Mouse (Mus musculus): Measurements from ENCODE around the gene Fra10ac1. TPM values are rescaled to one million over a fixed set of nuclear protein-coding genes. Genes with fewer than 3 reads are reported as not detected.

Fra10ac1 gene
- polyA plus RNA-seq, 1 experiment from 2014 or later = 33.7 TPM

- H3K9ac ChIP-seq = no peak overlapping the region
- ATAC-seq (ENCODE audit: insufficient read depth, low FRiP score, low read depth) = no peak
- H3K4me3 ChIP-seq (replicated peaks) = no peak overlapping the region
- no peak overlapping the region for H3K27ac ChIP-seq
- 0 out of 2 replicates have a peak, but pooled peaks cover 9% of the 10 kb centered on the region for H3K4me1 ChIP-seq
- no peaks in the 10 kb centered on the region for H3K9me3 ChIP-seq
- WGBS = 71% methylated on average over 8 of the region's 8 CpGs
- H3K36me3 ChIP-seq = no peaks in the 10 kb centered on the region
- H3K27me3 ChIP-seq (replicated peaks) = no peaks in the 10 kb centered on the region
- H3K4me2 ChIP-seq = no peak overlapping the region
Measured at GRCm38 (mm10) chr19:38249627-38250026, 25.7 kb upstream of the Fra10ac1 start.

GRCm38 (mm10) chr19:38246177-38246622, 22.2 kb upstream of the Fra10ac1 start:
- H3K4me2 ChIP-seq = no peak overlapping the region
- no peak overlapping the region for H3K4me3 ChIP-seq (replicated peaks)
- H3K36me3 ChIP-seq = no peaks in the 10 kb centered on the region
- H3K9ac ChIP-seq = no peak overlapping the region
- WGBS = 63% methylated on average over 7 of the region's 7 CpGs
- no peaks in the 10 kb centered on the region for H3K9me3 ChIP-seq
- no peak for ATAC-seq (ENCODE audit: insufficient read depth, low FRiP score, low read depth)
- H3K27me3 ChIP-seq (replicated peaks) = no peaks in the 10 kb centered on the region
- H3K4me1 ChIP-seq = 0 out of 2 replicates have a peak, but pooled peaks cover 9% of the 10 kb centered on the region
- no peak overlapping the region for H3K27ac ChIP-seq

- H3K36me3 ChIP-seq = no peaks in the 10 kb centered on the region
- no peaks in the 10 kb centered on the region for H3K9me3 ChIP-seq
- H3K9ac ChIP-seq = no peak overlapping the region
- no peak for ATAC-seq (ENCODE audit: insufficient read depth, low FRiP score, low read depth)
- no peak overlapping the region for H3K4me3 ChIP-seq (replicated peaks)
- H3K27me3 ChIP-seq (replicated peaks) = no peaks in the 10 kb centered on the region
- 46% methylated on average over 10 of the region's 10 CpGs for WGBS
- 0 out of 2 replicates have a peak, but pooled peaks cover 9% of the 10 kb centered on the region for H3K4me1 ChIP-seq
- H3K4me2 ChIP-seq = peak overlapping the region; percentile 31; the same call in 1 of the 2 replicates
- H3K27ac ChIP-seq = peak overlapping the region; percentile 37; the same call in 1 of the 2 replicates
Measured at GRCm38 (mm10) chr19:38245361-38246176, 21.6 kb upstream of the Fra10ac1 start.

GRCm38 (mm10) chr19:38244748-38245147, 20.8 kb upstream of the Fra10ac1 start:
- Histone ChIP-seq H3K27ac (no peak overlapping the region), H3K9me3 (no peaks in the 10 kb centered on the region), H3K9ac (no peak overlapping the region), H3K4me2 (no peak overlapping the region), H3K4me3 (replicated peaks) (no peak overlapping the region), H3K27me3 (replicated peaks) (no peaks in the 10 kb centered on the region), H3K4me1 (0 out of 2 replicates have a peak, but pooled peaks cover 9% of the 10 kb centered on the region), H3K36me3 (no peaks in the 10 kb centered on the region)
- peak; percentile 72; the same call in 1 of the 2 replicates for ATAC-seq (ENCODE audit: insufficient read depth, low FRiP score, low read depth)
- 59% methylated on average over 8 of the region's 8 CpGs for WGBS

- no peaks in the 10 kb centered on the region for H3K36me3 ChIP-seq
- H3K9ac ChIP-seq = no peak overlapping the region
- H3K9me3 ChIP-seq = no peaks in the 10 kb centered on the region
- no peaks in the 10 kb centered on the region for H3K27me3 ChIP-seq (replicated peaks)
- H3K4me3 ChIP-seq (replicated peaks) = no peak overlapping the region
- ATAC-seq (ENCODE audit: insufficient read depth, low FRiP score, low read depth) = no peak
- H3K27ac ChIP-seq = no peak overlapping the region
- 81% methylated on average over 8 of the region's 8 CpGs for WGBS
- H3K4me2 ChIP-seq = no peak overlapping the region
- 0 out of 2 replicates have a peak, but pooled peaks cover 9% of the 10 kb centered on the region for H3K4me1 ChIP-seq
Measured at GRCm38 (mm10) chr19:38242314-38242852, 18.4 kb upstream of the Fra10ac1 start.

- no peak for ATAC-seq (ENCODE audit: insufficient read depth, low FRiP score, low read depth)
Measured at GRCm38 (mm10) chr19:38238213-38238951, 14.4 kb upstream of the Fra10ac1 start.

GRCm38 (mm10) chr19:38237834-38238212, 13.9 kb upstream of the Fra10ac1 start:
- no peaks in the 10 kb centered on the region for H3K27me3 ChIP-seq (replicated peaks)
- ATAC-seq (ENCODE audit: insufficient read depth, low FRiP score, low read depth) = no peak

More at GRCm38 (mm10) chr19:38238213-38238951, 14.4 kb upstream of the Fra10ac1 start:
- Histone ChIP-seq H3K4me3 (replicated peaks) (no peak overlapping the region), H3K9ac (no peak overlapping the region), H3K4me1 (no peaks in the 10 kb centered on the region), H3K27ac (no peak overlapping the region), H3K4me2 (no peak overlapping the region), H3K9me3 (no peaks in the 10 kb centered on the region), H3K27me3 (replicated peaks) (no peaks in the 10 kb centered on the region), H3K36me3 (no peaks in the 10 kb centered on the region)
- 62% methylated on average over 12 of the region's 12 CpGs for WGBS

GRCm38 (mm10) chr19:38236526-38236925, 12.6 kb upstream of the Fra10ac1 start:
- WGBS = 66% methylated on average over 5 of the region's 5 CpGs
- no peaks in the 10 kb centered on the region for H3K36me3 ChIP-seq
- ATAC-seq (ENCODE audit: insufficient read depth, low FRiP score, low read depth) = no peak

More at GRCm38 (mm10) chr19:38237834-38238212, 13.9 kb upstream of the Fra10ac1 start:
- H3K4me2 ChIP-seq = no peak overlapping the region
- no peak overlapping the region for H3K9ac ChIP-seq
- 41% methylated on average over 3 of the region's 3 CpGs for WGBS
- H3K4me3 ChIP-seq (replicated peaks) = no peak overlapping the region
- no peak overlapping the region for H3K27ac ChIP-seq
- no peaks in the 10 kb centered on the region for H3K9me3 ChIP-seq
- H3K4me1 ChIP-seq = no peaks in the 10 kb centered on the region
- no peaks in the 10 kb centered on the region for H3K36me3 ChIP-seq

GRCm38 (mm10) chr19:38232516-38232915, 8.6 kb upstream of the Fra10ac1 start:
- Histone ChIP-seq H3K4me3 (replicated peaks) (no peak overlapping the region), H3K36me3 (no peaks in the 10 kb centered on the region), H3K4me1 (no peaks in the 10 kb centered on the region), H3K9me3 (no peaks in the 10 kb centered on the region), H3K4me2 (no peak overlapping the region), H3K9ac (no peak overlapping the region), H3K27me3 (replicated peaks) (no peaks in the 10 kb centered on the region), H3K27ac (no peak overlapping the region)
- 22% methylated on average over 4 of the region's 4 CpGs for WGBS
- no peak for ATAC-seq (ENCODE audit: insufficient read depth, low FRiP score, low read depth)

More at GRCm38 (mm10) chr19:38236526-38236925, 12.6 kb upstream of the Fra10ac1 start:
- Histone ChIP-seq H3K27ac (no peak overlapping the region), H3K9me3 (no peaks in the 10 kb centered on the region), H3K4me3 (replicated peaks) (no peak overlapping the region), H3K27me3 (replicated peaks) (no peaks in the 10 kb centered on the region), H3K9ac (no peak overlapping the region), H3K4me1 (no peaks in the 10 kb centered on the region), H3K4me2 (no peak overlapping the region)

GRCm38 (mm10) chr19:38232087-38232486, 8.1 kb upstream of the Fra10ac1 start:
- no peak overlapping the region for H3K4me2 ChIP-seq
- H3K9me3 ChIP-seq = no peaks in the 10 kb centered on the region
- no peaks in the 10 kb centered on the region for H3K4me1 ChIP-seq
- ATAC-seq (ENCODE audit: insufficient read depth, low FRiP score, low read depth) = no peak
- H3K36me3 ChIP-seq = no peaks in the 10 kb centered on the region
- H3K4me3 ChIP-seq (replicated peaks) = no peak overlapping the region
- no peaks in the 10 kb centered on the region for H3K27me3 ChIP-seq (replicated peaks)
- 50% methylated on average over 8 of the region's 8 CpGs for whole genome bisulfite sequencing
- no peak overlapping the region for H3K27ac ChIP-seq
- no peak overlapping the region for H3K9ac ChIP-seq

- H3K27ac ChIP-seq = no peak overlapping the region
- H3K9me3 ChIP-seq = no peaks in the 10 kb centered on the region
- no peak overlapping the region for H3K4me3 ChIP-seq (replicated peaks)
- ATAC-seq (ENCODE audit: insufficient read depth, low FRiP score, low read depth) = no peak
- H3K9ac ChIP-seq = no peak overlapping the region
- H3K4me1 ChIP-seq = no peaks in the 10 kb centered on the region
- 49% methylated on average over 2 of the region's 2 CpGs for WGBS
- no peaks in the 10 kb centered on the region for H3K36me3 ChIP-seq
- no peak overlapping the region for H3K4me2 ChIP-seq
- no peaks in the 10 kb centered on the region for H3K27me3 ChIP-seq (replicated peaks)
Measured at GRCm38 (mm10) chr19:38228699-38229098, 4.7 kb upstream of the Fra10ac1 start.
